Mouse (Mus musculus): ENCODE measurements around the gene Olfr469. TPM values are rescaled to one million over a fixed set of nuclear protein-coding genes. Genes with fewer than 3 reads are reported as not detected.

Gene Olfr469
- polyA plus RNA-seq (2012; rRNA removed): not detected in 2 replicates

DNA sequence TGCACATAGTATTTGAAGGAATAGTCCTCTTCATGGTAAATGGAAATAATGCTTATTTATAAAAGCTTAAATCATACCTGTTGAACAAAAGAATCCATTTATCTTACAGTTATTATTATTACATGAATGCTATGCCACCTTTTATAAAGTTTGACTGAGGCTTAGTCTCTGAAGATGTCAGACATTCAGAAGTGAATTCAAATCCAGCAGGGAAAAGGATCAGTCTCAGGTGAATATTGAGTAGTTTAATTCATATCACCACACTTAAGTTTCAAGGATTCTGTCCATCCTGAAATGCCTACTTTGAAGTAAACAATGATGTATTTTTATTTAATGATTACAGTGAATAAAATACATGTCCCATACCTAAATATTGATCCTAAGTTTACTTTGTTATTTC is at the start of gene Olfr469:
Gene Olfr469 (minus strand): TSS at position 101 of the 400 bp plus-strand sequence.

GRCm38 (mm10) chr7:107847390-107847789 is 22.0 kb upstream of the Olfr469 start, which contains the start of gene Olfr470:
Olfr470 (minus strand) TSS chr7:107847490.

DNA sequence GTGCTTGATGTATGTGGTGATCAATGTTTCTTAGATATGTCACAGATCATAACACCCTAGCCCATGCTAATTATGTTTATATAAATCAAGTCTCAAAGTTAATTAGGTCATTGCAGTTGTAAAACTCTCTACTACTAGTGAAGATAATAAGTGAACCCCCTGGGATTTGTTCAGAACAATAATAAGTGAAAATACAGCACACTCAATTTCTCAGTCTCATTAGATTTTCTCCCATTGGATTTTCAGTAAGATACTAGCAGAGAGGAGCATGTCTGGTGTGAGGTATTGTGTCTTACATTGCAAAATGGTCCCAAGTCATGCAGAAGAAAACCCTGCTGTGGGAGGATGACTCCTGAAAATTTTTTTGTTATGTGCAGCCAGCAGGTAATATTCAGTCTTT is 13.4 kb downstream of the Olfr469 start, which contains the start of gene Olfr467:
Gene Olfr467 (plus strand): TSS at position 301 of the 400 bp plus-strand sequence.

DNA sequence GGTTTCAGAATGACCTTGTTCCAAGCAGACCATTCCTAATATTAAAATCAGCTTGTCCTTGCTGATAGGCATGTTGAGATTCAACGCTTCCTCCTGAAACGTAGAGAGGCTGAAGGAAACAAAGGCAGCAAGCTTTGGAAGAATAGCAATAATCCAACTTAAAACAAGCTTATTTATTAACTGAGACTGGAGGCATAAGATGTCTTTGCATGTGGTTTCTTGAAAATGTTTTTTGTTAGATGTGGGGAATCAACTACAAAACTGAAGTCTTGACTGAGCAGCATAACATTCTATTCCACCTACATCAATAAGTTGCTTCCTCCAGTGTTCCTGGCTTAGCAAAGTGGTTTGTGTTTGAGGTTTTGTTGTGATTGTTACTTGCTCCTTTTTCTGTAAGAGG is 24.2 kb downstream of the Olfr469 start, which contains the start of gene Ovch2:
Gene Ovch2 (minus strand): TSS at position 101 of the 400 bp plus-strand sequence.

Other genes starting within 250 kb of the Olfr469 start
- gene Ppfibp2, start 230.3 kb downstream of the Olfr469 start, polyA plus RNA-seq (2012; rRNA removed): 3.2 and 6.2 TPM in 2 replicates
- not detected in 2 replicates for gene 5330417H12Rik, start 200.4 kb downstream of the Olfr469 start, polyA plus RNA-seq (2012; rRNA removed)
- 0.09 and 0.11 TPM in 2 replicates for gene Cyb5r2, start 67.5 kb downstream of the Olfr469 start, polyA plus RNA-seq (2012; rRNA removed)
- not detected in 2 replicates for gene Ovch2, start 24.3 kb downstream of the Olfr469 start, polyA plus RNA-seq (2012; rRNA removed)
- not detected in 2 replicates for gene Olfr467, start 13.3 kb downstream of the Olfr469 start, polyA plus RNA-seq (2012; rRNA removed)
- not detected in 2 replicates for gene Olfr470, start 21.9 kb upstream of the Olfr469 start, polyA plus RNA-seq (2012; rRNA removed)
- gene Olfr472, start 72.4 kb upstream of the Olfr469 start, polyA plus RNA-seq (2012; rRNA removed): not detected in 2 replicates
- not detected in 2 replicates for gene Olfr473, start 104.9 kb upstream of the Olfr469 start, polyA plus RNA-seq (2012; rRNA removed)
- gene Olfr474, start 129.1 kb upstream of the Olfr469 start, polyA plus RNA-seq (2012; rRNA removed): not detected in 2 replicates
- not detected in 2 replicates for gene Olfr476, start 139.3 kb upstream of the Olfr469 start, polyA plus RNA-seq (2012; rRNA removed)
- gene Olfr477, start 161.2 kb upstream of the Olfr469 start, polyA plus RNA-seq (2012; rRNA removed): not detected in 2 replicates
- not detected in 2 replicates for gene Olfr478, start 208.4 kb upstream of the Olfr469 start, polyA plus RNA-seq (2012; rRNA removed)
- gene Olfr479, start 225.2 kb upstream of the Olfr469 start, polyA plus RNA-seq (2012; rRNA removed): not detected in 2 replicates
- gene Olfr480, start 241.8 kb upstream of the Olfr469 start, polyA plus RNA-seq (2012; rRNA removed): not detected in 2 replicates